Mouse (Mus musculus): ENCODE data around the gene Sorl1.
A peak's percentile ranks its signal among the peaks of the same experiment; 100 is the strongest.

The Sorl1 gene

GRCm38 (mm10) chr9:42054339-42055272 is 69.5 kb downstream of the Sorl1 start:
- peak; percentile 73 to 75 for DNase-seq (ENCODE audit: low spot score in 2 of 2)

DNA sequence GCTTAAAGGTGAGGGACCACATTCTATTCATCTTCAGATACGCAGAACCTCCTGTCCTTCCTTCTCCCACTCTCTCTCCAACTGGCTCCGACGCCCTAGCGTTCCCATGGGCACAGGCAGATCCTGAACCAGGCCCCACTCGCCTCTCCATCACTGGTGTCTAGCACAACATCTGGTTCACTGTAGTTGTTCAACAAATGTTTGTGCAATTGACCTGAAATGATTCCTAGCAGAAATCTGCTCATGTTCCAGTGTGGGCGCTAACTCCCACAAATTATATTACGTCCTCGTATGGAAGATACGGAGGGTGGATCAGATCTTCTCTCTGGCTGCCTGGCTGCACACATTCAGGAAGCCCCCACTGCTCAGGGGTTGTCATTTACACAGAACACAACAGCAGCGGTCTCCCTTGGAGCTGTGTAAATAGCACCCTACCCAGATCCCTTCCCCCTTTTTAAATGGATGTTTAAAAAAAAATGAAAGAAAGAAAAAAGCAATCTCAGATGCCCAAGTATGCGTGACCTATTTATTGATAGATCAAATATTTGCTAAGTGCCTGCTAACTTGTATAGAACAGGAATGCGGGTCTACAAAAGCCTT is 70.4 kb downstream of the Sorl1 start:
- DNase-seq (ENCODE audit: low spot score in 2 of 2) = peak in 1 of 2 experiments; percentile 42

DNA sequence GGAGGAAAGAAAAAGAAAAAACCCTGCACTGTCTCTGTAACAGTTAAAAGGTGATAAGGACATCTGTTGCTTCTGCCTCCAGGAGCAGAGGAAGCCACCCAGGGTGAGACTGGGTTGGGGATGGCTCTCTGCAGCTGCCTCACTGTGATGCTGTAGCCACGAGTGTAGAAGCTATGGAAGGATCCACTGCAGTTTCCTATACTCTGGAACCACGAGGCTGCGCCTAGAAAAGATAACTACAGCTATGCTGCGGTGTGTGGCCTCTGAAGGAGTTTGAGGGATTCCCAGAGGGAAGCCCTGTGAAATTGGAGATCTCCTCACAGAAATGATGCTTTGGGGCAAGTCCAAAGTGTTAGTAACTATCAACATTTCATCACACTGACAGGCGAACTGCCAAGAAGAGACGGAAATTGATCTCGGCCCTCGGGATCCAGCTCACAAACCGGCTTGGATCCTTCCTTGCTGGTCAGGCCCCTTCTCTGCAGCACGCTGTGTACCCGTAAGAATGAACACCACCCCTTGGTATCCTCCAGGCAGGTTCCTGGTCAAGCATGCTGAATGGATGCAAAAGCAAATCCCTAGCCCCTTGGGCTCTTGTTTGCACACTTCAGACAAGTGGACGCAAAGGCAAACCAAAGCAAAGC is 71.3 kb downstream of the Sorl1 start:
- DNase-seq (ENCODE audit: low spot score in 2 of 2) = no peak

DNA sequence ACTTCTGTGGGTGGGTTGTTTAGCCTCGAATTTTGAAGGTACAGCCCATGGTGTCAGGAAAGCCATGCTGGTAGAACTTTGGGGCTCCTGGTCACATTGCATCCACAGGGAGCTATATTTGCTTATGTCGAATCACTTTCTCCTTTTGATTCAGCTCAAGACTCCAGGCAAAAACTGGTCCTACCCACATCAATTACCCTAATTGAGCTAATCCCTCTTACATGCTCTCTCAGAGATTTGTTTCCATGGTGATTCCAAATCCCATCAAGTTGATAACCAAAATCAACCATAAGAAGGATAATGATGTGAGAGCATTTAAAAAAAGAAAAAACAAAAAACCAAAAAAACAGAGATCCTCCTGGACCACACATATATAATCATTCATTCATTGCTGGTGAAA is 75.6 kb downstream of the Sorl1 start:
- no peak for DNase-seq (ENCODE audit: low spot score in 2 of 2)

DNA sequence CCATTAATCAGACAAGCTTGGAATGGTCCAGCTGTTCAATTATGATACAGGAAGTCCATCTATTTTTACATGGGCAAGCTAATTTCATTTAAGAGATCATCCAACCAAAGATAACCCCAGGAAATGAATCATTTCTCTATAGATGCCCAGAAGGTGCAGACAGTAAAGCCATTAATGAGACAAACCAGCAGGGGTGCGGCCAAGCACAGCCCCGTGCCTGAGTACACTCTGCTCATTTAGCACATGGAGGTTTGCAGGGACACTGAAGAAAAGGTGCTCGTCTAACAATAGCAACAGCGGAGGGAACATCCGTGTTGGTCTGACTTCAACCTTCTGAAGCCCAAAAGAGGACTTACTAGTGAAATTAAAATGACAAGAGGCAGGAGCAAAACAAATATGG is 76.3 kb downstream of the Sorl1 start:
- no peak for DNase-seq (ENCODE audit: low spot score in 2 of 2)

- DNase-seq (ENCODE audit: low spot score in 2 of 2) = no peak
Observed at GRCm38 (mm10) chr9:42046248-42046647, 77.8 kb downstream of the Sorl1 start.

GRCm38 (mm10) chr9:42044651-42045050 is 79.4 kb downstream of the Sorl1 start:
- no peak for DNase-seq (ENCODE audit: low spot score in 2 of 2)

- no peak for DNase-seq (ENCODE audit: low spot score in 2 of 2)
Observed at GRCm38 (mm10) chr9:42043934-42044333, 80.2 kb downstream of the Sorl1 start.

- DNase-seq (ENCODE audit: low spot score in 2 of 2) = peak in 1 of 2 experiments; percentile 49
Observed at GRCm38 (mm10) chr9:42039000-42039992, 84.8 kb downstream of the Sorl1 start.

GRCm38 (mm10) chr9:42036885-42037284 is 87.2 kb downstream of the Sorl1 start:
- DNase-seq (ENCODE audit: low spot score in 2 of 2) = no peak

DNA sequence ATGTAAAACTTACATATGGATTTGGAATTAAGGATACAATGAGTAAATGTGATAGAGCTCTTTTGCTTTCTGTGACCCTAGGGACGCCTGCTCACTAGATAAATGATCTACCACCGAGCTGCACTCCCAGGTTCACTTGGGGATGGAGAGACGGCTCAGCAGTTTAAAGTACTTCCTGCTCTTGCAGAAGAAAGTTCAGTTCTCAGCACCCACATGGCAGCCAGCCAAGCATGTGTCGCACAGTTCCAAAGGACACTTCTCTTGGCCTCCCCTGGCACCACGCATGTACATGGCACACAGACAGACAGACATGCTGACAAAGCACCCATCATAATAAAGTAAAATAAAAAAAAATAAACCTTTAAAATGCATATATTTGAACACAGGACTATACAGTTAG is 88.1 kb downstream of the Sorl1 start:
- DNase-seq (ENCODE audit: low spot score in 2 of 2) = no peak

DNA sequence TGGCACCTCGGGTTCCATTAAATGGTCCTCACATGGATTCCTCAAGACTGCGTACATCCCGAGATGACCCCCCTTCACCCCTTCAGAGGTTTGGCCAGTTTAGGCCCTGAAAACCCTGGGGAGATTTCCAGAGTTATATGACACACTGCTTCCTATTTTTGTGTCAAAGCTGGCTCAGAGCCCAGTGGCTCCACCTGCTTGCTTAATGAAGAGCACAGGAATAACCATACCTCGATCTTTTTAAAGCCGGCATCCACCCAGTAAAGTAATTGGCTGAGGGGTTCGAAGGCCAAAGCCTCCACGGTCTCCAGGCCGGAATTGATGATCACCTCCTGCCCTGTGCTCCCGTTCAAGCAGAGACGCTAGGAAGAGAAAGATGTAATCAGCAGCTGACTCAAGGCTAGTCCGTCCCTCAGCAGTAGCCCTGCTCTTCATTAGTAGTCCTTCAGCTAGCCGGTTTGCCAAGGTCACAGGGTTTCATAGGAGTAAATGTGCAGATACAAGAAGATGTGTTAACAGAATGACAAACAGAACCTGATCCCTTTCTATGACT is 88.8 kb downstream of the Sorl1 start:
- no peak for DNase-seq (ENCODE audit: low spot score in 2 of 2)

DNA sequence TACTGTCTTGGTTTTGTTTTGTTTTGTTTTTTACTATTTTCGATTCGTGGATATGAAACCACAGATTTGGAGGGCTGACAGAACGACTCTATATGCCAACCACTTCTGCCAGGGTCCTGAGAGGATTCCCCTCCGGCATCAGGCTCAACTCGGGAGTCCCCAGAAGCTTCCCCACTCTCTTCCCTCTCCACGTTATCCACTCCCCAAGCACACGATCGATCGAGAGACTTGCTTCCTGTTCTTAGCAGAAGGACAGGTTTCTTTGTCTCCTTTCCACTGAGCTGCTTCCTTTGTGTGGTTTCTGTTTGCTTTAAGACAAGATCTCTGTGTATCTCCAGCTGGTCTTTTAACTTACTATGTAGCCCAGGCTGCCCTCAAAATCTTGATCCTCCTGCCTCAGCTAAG is 90.0 kb downstream of the Sorl1 start:
- DNase-seq (ENCODE audit: low spot score in 2 of 2) = no peak

- no peak for DNase-seq (ENCODE audit: low spot score in 2 of 2)
Observed at GRCm38 (mm10) chr9:42033291-42034115, 90.6 kb downstream of the Sorl1 start.

GRCm38 (mm10) chr9:42032419-42032818 is 91.7 kb downstream of the Sorl1 start:
- DNase-seq (ENCODE audit: low spot score in 2 of 2) = no peak

DNA sequence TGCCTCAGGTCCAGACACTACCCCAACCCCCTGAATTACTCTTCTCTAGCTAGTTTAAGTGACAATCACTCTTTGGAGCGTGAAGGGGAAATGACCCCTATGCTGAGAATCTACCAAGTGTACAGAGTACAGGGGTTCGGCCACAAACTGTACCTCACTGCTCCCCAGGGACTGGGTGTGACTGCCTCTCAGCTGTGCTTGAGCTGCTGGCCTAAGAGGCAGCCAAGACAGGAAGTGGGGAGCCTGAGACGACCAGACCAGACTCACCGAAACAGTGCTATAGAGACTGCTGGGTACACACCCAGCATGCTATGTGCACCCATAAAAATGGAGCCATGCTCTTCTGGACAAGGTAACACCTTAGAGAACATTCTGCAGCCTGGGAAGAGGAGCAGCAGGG is 95.3 kb downstream of the Sorl1 start:
- no peak for DNase-seq (ENCODE audit: low spot score in 2 of 2)

- no peak for DNase-seq (ENCODE audit: low spot score in 2 of 2)
Observed at GRCm38 (mm10) chr9:42024257-42024656, 99.8 kb downstream of the Sorl1 start.

- no peak for DNase-seq (ENCODE audit: low spot score in 2 of 2)
Observed at GRCm38 (mm10) chr9:42023383-42023782, 100.7 kb downstream of the Sorl1 start.

DNA sequence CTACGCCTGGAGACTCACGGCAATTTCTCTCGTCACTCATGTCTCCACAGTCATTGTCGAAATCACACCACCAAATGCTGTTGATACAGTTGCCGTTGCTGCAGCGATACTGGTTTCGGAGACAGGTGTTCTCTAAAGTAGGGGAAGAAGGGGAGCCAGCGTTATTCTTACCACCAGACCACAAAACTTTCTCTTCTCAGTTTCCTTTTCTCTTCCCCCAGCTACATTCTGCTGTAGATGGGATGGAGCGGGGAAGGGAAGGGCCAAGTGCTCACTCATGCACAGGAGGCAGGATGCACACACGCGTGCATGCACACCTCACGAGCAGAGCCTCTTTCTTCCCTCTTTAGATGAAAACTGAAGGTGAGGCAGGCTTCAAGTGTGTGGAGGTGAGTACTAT is 101.8 kb downstream of the Sorl1 start:
- DNase-seq (ENCODE audit: low spot score in 2 of 2) = no peak

Data from right cerebral cortex, postnatal 36 days (tissue).